Mouse (Mus musculus) ES-Bruce4 (cell line): ENCODE measurements around the gene Dap.

Source experiments
- CTCF ChIP-seq: IDR thresholded peaks from one replicate; pipeline ENCODE4 v1.8.1; 2011; ENCODE audit warnings: low read depth, low read length
- EP300 ChIP-seq: IDR thresholded peaks from 2 replicates; pipeline ENCODE4 v1.6.1; 2011; ENCODE audit warnings: low read depth, low read length; ENCODE audit not compliant: insufficient read depth
- POLR2A ChIP-seq: IDR thresholded peaks from one replicate; pipeline ENCODE4 v1.8.1; 2011; ENCODE audit warnings: low read length; ENCODE audit not compliant: insufficient read depth

DNA sequence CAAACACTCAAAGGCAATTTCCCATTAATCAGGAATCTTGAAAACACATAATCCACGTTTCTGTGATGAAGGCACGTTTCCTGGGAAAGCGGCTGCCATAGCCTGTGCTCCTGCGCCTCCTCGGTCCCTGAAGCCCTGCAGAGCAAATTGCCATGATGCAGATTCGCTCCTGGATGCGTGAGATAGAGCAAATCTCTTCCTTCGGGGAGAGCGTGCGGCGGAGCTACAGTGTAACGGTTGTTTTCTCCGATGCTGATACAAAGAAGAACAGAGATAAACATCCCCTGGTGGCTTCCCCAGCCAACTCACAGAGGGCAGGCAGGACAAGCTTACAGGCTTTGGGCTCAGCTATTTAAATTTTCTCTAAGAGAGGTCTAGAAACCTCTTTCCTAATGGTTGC, 57.7 kb downstream of the Dap start:
- TF ChIP-seq POLR2A (no peak), CTCF (no peak), EP300 (no peak)
